Mouse (Mus musculus): ENCODE results near the gene Cdk6.
"Not testable (repeated sequence)": the region's sequence is repeated elsewhere in the genome, so short reads cannot be mapped to it uniquely, and the experiment has no call there.

DNA sequence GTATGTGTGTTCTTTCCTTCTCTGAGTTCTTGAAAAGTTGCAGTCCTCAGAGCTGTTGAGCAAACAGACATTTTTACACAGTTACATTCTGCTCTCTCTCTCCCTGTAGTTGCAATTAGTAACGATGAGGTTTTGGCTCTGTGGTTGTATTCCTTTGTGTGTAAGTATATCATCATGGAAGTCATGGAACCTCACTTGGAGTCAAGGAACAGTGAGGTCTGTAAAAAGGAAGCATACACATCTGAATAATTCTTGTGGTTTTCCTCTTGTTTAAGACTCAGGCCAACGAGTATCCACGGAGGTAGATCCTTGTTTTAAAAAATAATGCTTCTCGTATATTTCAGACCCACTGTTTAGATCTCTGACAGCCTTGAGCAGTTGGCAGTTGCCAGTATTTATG, 8.1 kb downstream of the Cdk6 start:
- TF ChIP-seq POLR2A (IDR thresholded peaks at IDR 0.05; ENCODE audit: low read depth, low read length); CTCF (IDR thresholded peaks at IDR 0.05; ENCODE audit: extremely low read depth, insufficient read depth, insufficient read length, insufficient replicate concordance): not testable (repeated sequence)

Data from spleen, adult 2 months (tissue).